Mouse (Mus musculus) embryonic facial prominence, embryonic 11.5 days (tissue): ENCODE results near the gene Pld5. TPM values are rescaled to one million over a fixed set of nuclear protein-coding genes. Genes with fewer than 3 reads are reported as not detected.
"Not testable (repeated sequence)": the region's sequence is repeated elsewhere in the genome, so short reads cannot be mapped to it uniquely, and the experiment has no call there.

Source experiments
- ATAC-seq: fragments of 200-750 bp; cut with Nextera tagmentation; replicated peaks from 2 replicates; pipeline ENCODE4 v1.8.0; 2017; ENCODE audit warnings: low read depth; ENCODE audit not compliant: insufficient number of reproducible peaks, low FRiP score, low TSS enrichment
- DNase-seq: peaks from one replicate; pipeline ENCODE4 v3.0.0-alpha.2; 2015; ENCODE audit warnings: low spot score
- H3K27ac ChIP-seq: fragments of 300-500 bp; sonication (generic); replicated peaks from 2 replicates; pipeline ENCODE4 v1.5.1; 2014; ENCODE audit warnings: mild to moderate bottlenecking, low read depth, low read length, control low read depth
- H3K27me3 ChIP-seq: fragments of 300-500 bp; sonication (generic); 2 replicates; pipeline ENCODE4 v1.6.1; 2014; ENCODE audit warnings: mild to moderate bottlenecking, low read length, moderate library complexity, mixed read lengths; ENCODE audit not compliant: control insufficient read depth, insufficient read depth
- H3K36me3 ChIP-seq: fragments of 300-500 bp; sonication (generic); replicated peaks from 2 replicates; pipeline ENCODE4 v1.6.1; 2014; ENCODE audit warnings: low read depth, mild to moderate bottlenecking, low read length, moderate library complexity, mixed read lengths; ENCODE audit not compliant: control insufficient read depth, insufficient read depth
- H3K4me1 ChIP-seq: fragments of 300-500 bp; sonication (generic); 2 replicates; pipeline ENCODE4 v1.6.1; 2014; ENCODE audit warnings: low read length, mixed read lengths; ENCODE audit not compliant: control insufficient read depth, insufficient read depth
- H3K4me2 ChIP-seq: fragments of 300-500 bp; sonication (generic); 2 replicates; pipeline ENCODE4 v1.6.1; 2014; ENCODE audit warnings: low read depth, mild to moderate bottlenecking, control low read depth, low read length, moderate library complexity
- H3K4me3 ChIP-seq: fragments of 300-500 bp; sonication (generic); 2 replicates; pipeline ENCODE4 v1.5.1; 2014; ENCODE audit warnings: low read depth, low read length, control low read depth
- H3K9ac ChIP-seq: fragments of 300-500 bp; sonication (generic); replicated peaks from 2 replicates; pipeline ENCODE4 v1.6.1; 2014; ENCODE audit warnings: mild to moderate bottlenecking, control low read depth, low read length
- H3K9me3 ChIP-seq: fragments of 300-500 bp; sonication (generic); replicated peaks from 2 replicates; pipeline ENCODE4 v1.6.1; 2016; ENCODE audit warnings: mild to moderate bottlenecking, low read length, inconsistent platforms, mixed read lengths; ENCODE audit not compliant: control insufficient read depth
- WGBS: fragments of 180-500 bp; shearing (Covaris S2); extraction: QIAGEN DNeasy Blood & Tissue Kit; methylation state at CpG from one replicate; pipeline ENCODE4 v1.1.7; 2014; 5-methylcytosine and 5-hydroxymethylcytosine counted together
- polyA plus RNA-seq: library from polyadenylated mRNA; unstranded; fragments of >200 nt; fragmentation: Nextera tagmentation; extraction: Ambion mirVana; gene quantifications from 2 replicates; pipeline ENCODE4 v1.2.1, GENCODE M21; 2014

Pld5 gene
- polyA plus RNA-seq, 1 experiment from 2014 or later, result 0.29 TPM

DNA sequence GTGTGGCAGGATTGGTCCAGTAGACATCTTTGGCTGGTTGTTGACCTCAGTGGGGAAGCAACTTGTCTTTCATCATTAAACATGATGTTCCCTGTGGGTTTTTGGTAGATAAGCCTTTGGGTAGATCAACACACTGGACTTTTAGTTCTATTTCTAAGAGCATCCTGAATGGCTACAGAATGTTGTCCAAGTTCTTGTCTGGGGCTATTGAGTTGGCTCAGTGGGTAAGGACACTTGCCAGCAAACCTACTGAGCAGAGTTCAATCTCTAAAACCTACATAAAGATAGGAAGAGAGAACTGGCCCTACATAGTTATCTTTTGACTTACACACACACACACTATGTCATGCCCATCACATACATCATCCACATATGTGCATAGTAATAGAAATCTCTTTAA, 264.0 kb downstream of the Pld5 start:
- Histone ChIP-seq H3K36me3 (no peaks in the 10 kb centered on the region), H3K9ac (no peak overlapping the region), H3K9me3 (no peaks in the 10 kb centered on the region), H3K4me3 (no peak overlapping the region), H3K27ac (no peak overlapping the region), H3K4me2 (no peak overlapping the region), H3K27me3 (no peaks in the 10 kb centered on the region), H3K4me1 (no peaks in the 10 kb centered on the region)
- no peak for ATAC-seq
- DNase-seq, result no peak

DNA sequence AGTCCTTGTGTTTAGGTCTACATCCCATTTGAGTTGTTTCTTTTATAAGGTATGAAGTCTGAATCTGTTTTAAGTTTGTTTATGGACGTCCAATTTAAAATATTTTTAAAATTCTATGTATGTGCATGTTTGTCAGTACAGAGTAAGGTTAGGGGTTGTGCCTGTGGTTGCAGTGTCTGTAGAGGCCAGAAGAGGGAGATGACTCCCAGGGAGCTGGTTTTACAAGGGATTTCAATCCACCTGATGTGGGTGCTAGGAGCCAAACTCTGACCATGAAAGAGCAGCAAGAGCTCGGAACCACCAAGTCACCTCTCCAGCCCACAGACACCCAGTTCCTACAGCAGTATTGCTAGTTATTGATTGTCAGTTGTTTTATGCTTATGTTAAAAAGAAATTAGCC, 266.7 kb downstream of the Pld5 start:
- ATAC-seq (no peak), DNase-seq (no peak)
- Histone ChIP-seq H3K9ac (no peak overlapping the region), H3K4me3 (no peak overlapping the region), H3K4me2 (no peak overlapping the region), H3K36me3 (no peaks in the 10 kb centered on the region), H3K4me1 (no peaks in the 10 kb centered on the region), H3K27ac (no peak overlapping the region), H3K9me3 (no peaks in the 10 kb centered on the region), H3K27me3 (no peaks in the 10 kb centered on the region)
- WGBS, result 81% methylated on average over 2 of the region's 2 CpGs

DNA sequence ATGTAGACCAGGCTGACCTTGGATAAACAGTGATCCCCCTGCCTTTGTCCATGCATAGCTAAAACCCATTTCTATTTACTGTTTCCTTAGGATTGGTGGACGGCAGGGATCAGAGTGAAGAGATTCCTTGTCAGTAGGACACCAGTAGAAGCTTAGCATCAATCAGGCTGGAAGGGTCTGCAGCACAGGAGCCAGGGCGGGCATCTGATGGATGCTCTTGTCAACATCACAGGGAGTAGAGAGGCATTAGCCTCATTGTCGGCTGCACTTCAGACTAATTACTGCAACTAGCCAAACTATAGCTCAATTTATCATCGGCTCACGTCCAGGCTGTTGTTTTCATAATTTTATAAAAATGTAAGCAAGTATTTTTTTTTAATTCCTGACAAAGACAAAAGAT, 274.5 kb downstream of the Pld5 start:
- ATAC-seq, result no peak
- Histone ChIP-seq H3K9me3 (no peaks in the 10 kb centered on the region), H3K27ac (no peak overlapping the region), H3K27me3 (no peaks in the 10 kb centered on the region), H3K36me3 (no peaks in the 10 kb centered on the region), H3K4me2 (no peak overlapping the region), H3K9ac (no peak overlapping the region), H3K4me1 (no peaks in the 10 kb centered on the region), H3K4me3 (no peak overlapping the region)
- WGBS, result 81% methylated on average over 5 of the region's 5 CpGs
- no peak for DNase-seq

- Histone ChIP-seq H3K4me2 (no peak overlapping the region), H3K4me3 (no peak overlapping the region), H3K9me3 (no peaks in the 10 kb centered on the region), H3K27me3 (no peaks in the 10 kb centered on the region), H3K9ac (no peak overlapping the region), H3K36me3 (no peaks in the 10 kb centered on the region), H3K27ac (no peak overlapping the region), H3K4me1 (no peaks in the 10 kb centered on the region)
- no peak for DNase-seq
- WGBS, result 61% methylated on average over 7 of the region's 7 CpGs
- ATAC-seq, result no peak
Observed at GRCm38 (mm10) chr1:175997076-175997651, 277.9 kb downstream of the Pld5 start.

DNA sequence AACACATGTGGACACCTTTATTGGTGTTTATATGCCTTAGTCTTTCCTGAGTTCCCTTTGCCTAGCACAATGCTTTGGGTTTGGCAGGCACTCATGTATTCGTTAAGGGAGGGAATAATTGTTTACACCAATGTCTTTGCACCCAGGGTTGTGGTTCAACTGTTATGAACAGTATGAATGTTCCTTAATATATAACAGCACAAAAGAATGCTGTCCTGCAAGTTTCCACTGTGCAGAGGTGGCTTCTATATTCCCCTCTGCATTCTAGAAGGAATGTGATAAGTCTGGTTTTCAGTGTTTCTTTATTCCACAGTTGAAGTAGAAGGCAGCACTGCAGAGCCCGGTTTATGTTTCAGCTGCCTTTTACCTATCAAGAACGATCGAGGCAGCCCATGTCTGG, 286.2 kb downstream of the Pld5 start:
- Histone ChIP-seq H3K36me3 (no peaks in the 10 kb centered on the region), H3K4me3 (no peak overlapping the region), H3K9ac (no peak overlapping the region), H3K27ac (no peak overlapping the region), H3K4me2 (no peak overlapping the region), H3K9me3 (no peaks in the 10 kb centered on the region), H3K4me1 (no peaks in the 10 kb centered on the region), H3K27me3 (no peaks in the 10 kb centered on the region)
- WGBS, result 82% methylated on average over 4 of the region's 4 CpGs
- peak; percentile 6 for DNase-seq
- no peak; the same call in 1 of the 2 replicates for ATAC-seq

- WGBS, result 91% methylated on average over 5 of the region's 5 CpGs
- no peak overlapping the region for H3K9ac ChIP-seq
- ATAC-seq, result no peak
Observed at GRCm38 (mm10) chr1:175988448-175988847, 286.7 kb downstream of the Pld5 start.

GRCm38 (mm10) chr1:175979014-175979413, 296.1 kb downstream of the Pld5 start, which contains the start of gene Rbm8a2:
Gene Rbm8a2, minus strand, starts transcription at chr1:175979114.
- DNase-seq, ATAC-seq, H3K27me3 ChIP-seq, H3K4me3 ChIP-seq, H3K36me3 ChIP-seq, H3K9me3 ChIP-seq, H3K4me1 ChIP-seq, H3K4me2 ChIP-seq, H3K9ac ChIP-seq, H3K27ac ChIP-seq: not testable (repeated sequence)
- WGBS, result 92% methylated on average over 7 of the region's 7 CpGs

More at GRCm38 (mm10) chr1:175988448-175988847, 286.7 kb downstream of the Pld5 start:
- H3K4me3 ChIP-seq, result no peak overlapping the region
- no peaks in the 10 kb centered on the region for H3K27me3 ChIP-seq
- H3K36me3 ChIP-seq, result no peaks in the 10 kb centered on the region
- no peaks in the 10 kb centered on the region for H3K4me1 ChIP-seq
- H3K27ac ChIP-seq, result no peak overlapping the region
- H3K9me3 ChIP-seq, result no peaks in the 10 kb centered on the region
- DNase-seq, result no peak
- H3K4me2 ChIP-seq, result no peak overlapping the region

DNA sequence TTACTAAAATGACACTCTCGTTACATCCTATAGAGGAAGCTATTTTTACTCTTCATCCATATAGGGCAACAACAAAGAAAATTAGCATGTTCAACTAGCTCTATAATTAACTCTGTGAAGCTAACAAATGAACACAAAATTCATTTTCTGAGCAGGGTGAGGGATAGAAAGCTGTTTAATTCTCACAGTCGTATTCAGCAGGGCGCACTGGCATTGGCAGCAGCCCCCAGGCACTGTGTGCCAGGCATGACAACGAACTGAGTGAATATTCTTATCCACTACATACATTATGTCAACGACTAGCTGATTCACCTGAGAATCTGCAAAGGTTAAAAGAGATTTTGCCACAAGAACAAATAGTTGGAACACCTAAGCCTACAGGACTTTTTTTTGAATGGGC, 304.4 kb downstream of the Pld5 start:
- Histone ChIP-seq H3K4me3 (no peak overlapping the region), H3K9me3 (no peaks in the 10 kb centered on the region), H3K27me3 (no peaks in the 10 kb centered on the region), H3K36me3 (no peaks in the 10 kb centered on the region), H3K4me1 (no peaks in the 10 kb centered on the region), H3K9ac (no peak overlapping the region), H3K4me2 (no peak overlapping the region), H3K27ac (no peak overlapping the region)
- DNase-seq (no peak), ATAC-seq (no peak)
- 88% methylated on average over 5 of the region's 5 CpGs for WGBS
